Mouse (Mus musculus) adrenal gland, postnatal 4 days (tissue): ENCODE measurements around the gene Casp6. TPM values are rescaled to one million over a fixed set of nuclear protein-coding genes. Genes with fewer than 3 reads are reported as not detected.
A peak's percentile ranks its signal among the peaks of the same experiment; 100 is the strongest.

Source experiments
- DNase-seq, 2 experiments: peaks; one replicate each; pipeline ENCODE4 v3.0.0; 2021 to 2022; ENCODE audit warnings: low spot score in 2 of 2, mixed read lengths in 2 of 2
- long read RNA-seq, 2 experiments: library from polyadenylated mRNA; stranded (forward); transcript quantifications; one replicate each; pipeline ENCODE4 v2.0.0; 2021
- total RNA-seq, 2 experiments: library from RNA; stranded (reverse); gene quantifications; 2 replicates each; pipeline ENCODE4 v1.2.3; 2021

The Casp6 gene
- total RNA-seq, result 10 to 100 TPM; 54.0 to 56.0 TPM
- long read RNA-seq, experiment 1, transcript Casp6-201 (7 exons, 1,456 nt), result major isoform, 63 of 79 reads
- long read RNA-seq, experiment 1, transcript Casp6-203 (3 exons, 664 nt), result minor isoform, 12 of 79 reads
- long read RNA-seq, experiment 1, partial matches to known transcripts, result 3 of 79 reads
- long read RNA-seq, experiment 1, other reads (novel, unspliced or antisense), result 1 of 79 reads
- long read RNA-seq, experiment 2, transcript Casp6-201 (7 exons, 1,456 nt), result major isoform, 91 of 101 reads
- long read RNA-seq, experiment 2, partial matches to known transcripts, result 3 of 101 reads
- long read RNA-seq, experiment 2, other reads (novel, unspliced or antisense), result 2 of 101 reads

DNA sequence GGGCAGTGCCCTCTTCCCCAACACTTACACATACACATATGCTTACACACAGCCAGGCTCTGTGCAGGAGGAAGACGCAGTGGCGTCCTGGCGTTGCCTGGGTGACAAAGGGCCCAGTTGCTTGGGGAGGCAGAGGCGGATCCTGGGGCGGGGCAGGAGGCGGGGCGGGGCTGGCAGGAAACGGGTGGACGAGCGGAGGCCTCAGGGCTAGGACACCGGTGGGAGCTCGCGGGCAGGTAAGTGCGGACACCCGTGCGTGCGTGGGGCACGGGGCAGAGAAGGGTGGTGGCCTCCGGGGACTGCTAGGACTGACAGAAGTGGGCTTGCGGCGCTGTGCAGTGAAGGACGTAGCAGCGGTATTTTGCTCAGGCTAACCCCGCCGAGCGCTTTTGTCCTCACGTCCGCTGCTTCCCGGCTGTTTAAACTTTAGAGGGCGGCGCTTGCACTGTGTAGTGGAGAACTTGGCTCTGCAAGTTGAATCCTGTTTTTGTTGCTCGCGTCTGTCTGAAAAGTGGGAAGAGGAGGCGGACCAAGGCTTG is at the start of gene Casp6:
Gene Casp6 (plus strand): TSS at position 155 of the 539 bp plus-strand sequence.
- peak; percentile 72 to 73 for DNase-seq

DNA sequence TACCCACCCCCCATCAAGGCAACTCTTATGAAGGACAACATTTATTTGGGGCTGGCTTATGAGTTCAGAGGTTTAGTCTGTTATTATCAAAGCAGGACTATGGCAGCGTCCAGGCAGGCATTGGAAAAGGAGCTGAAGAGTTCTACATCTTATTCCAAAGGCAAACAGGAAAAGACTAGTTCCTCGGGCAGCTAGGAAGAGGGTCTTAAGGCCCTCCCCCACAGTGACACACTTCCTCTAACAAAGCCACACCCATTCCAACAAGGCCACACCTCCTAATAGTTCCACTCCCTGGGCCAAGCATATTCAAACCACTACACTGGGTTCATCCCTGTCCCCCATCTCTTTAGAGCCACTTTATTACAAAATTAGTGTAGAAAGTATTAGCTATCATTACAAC is 38.6 kb upstream of the Casp6 start:
- no peak for DNase-seq

DNA sequence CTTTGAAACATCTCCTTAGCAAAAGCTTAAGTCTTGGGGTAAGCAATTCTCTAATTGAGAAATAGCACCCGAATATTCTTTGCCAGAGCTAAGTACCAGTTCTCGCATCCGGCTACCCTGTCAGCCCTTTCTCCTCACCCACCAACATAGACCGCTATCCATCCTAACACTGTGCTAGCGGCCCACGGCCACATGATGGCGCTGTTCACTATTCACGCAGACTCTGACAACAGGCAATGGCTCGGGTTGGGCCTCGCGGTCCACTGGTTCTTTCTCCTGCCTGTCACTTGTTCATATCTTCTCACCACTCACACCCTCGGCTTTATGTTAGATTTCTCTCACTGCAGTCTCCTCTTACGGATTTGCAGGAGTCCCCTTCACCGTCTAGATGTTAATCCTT is 37.5 kb upstream of the Casp6 start:
- peak; percentile 36 to 37 for DNase-seq

DNA sequence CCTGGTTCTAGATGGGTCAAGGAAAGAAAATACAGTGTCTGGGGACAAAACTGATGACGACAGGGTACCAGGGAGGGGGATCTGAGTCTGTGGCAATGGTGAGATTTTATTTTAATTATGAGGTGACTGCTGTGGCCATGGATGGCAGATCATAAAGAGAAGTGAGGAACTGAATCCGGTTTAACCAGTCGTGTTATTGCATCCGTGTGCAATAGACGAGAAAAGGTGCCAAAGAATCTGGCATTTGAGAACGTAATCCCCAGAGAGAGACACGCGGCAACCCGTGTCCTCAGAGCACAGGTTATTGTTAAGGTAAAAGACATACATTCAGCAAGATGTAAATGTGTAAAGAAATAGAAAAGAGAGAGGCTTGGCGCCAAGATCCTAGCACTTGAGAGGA is 23.9 kb upstream of the Casp6 start:
- DNase-seq, result no peak

DNA sequence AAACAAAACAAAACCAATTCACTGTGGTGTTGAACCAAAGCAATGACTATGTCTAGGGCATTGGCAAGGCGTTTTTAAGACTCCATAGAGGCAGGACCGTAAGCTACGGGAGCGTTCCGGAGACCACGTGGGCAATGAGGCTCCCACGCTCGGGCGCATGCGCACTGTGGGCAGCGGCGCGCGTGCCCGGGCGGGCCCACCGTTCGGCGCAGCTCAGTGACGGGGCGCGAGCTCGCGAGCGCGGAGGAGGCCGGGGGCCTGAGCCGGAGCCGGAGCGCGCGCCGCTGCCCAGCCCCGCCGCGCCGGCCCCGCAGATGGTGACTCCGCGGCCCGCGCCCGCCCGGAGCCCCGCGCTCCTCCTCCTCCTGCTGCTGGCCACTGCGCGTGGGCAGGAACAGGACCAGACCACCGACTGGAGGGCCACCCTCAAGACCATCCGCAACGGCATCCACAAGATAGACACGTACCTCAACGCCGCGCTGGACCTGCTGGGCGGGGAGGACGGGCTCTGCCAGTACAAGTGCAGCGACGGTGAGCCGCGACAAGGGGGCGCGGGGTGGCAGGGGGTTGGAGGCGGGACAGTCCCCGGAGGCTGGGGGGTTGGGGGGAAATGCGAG is 22.7 kb upstream of the Casp6 start, which contains the start of gene Pla2g12a:
Gene Pla2g12a (plus strand): TSS at position 202 of the 617 bp plus-strand sequence.
- peak; percentile 84 to 86 for DNase-seq

DNA sequence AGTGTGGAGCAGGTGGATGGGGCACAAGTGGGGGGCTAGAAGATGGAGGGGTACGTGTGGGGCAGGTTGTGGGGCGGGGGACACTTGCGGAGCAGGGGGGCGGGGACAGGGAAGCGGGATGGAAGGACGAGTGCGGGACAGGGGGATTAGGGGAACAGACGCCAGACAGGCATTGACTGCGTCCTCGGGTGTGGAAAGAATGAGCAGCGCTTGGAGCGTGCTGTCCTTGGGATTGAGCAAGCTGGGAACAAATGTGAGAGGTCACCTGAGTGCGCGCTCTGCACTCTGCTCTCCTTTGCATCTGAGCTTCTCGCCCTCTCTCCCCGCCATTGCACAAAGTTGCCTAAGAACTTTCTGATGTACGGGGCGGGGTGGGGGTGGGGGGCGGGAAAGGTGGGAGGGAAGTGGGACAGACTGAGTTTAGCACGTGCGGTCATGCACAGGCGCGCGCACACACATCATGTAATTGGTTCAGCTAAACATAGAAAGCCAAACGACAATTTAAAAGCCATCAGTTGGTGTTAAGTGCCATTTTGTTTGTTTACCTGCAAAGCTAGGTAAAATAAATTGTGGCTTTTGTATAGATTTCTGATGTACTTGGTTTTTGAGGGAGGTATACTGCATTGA is 22.0 kb upstream of the Casp6 start:
- DNase-seq, result peak in 1 of 2 experiments; percentile 17

DNA sequence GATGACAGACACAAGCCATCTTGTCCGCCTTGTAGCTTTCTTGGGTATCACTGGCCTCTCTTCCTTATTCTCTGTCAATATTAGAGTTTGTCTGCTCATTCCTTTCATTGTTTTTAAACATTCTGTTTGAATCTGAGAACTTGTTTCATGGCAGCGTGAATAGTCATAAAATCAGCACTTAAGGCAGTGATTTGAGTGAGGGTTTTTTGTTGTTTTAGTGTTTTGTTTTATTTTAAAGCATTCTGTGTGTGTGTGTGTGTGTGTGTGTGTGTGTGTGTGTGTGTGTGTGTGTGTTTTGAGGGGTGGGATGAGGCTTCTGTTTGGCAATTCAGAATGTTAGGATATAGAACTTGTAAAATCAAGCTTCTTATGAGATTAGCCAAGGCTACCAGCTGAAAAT is 21.3 kb upstream of the Casp6 start:
- DNase-seq, result no peak

DNA sequence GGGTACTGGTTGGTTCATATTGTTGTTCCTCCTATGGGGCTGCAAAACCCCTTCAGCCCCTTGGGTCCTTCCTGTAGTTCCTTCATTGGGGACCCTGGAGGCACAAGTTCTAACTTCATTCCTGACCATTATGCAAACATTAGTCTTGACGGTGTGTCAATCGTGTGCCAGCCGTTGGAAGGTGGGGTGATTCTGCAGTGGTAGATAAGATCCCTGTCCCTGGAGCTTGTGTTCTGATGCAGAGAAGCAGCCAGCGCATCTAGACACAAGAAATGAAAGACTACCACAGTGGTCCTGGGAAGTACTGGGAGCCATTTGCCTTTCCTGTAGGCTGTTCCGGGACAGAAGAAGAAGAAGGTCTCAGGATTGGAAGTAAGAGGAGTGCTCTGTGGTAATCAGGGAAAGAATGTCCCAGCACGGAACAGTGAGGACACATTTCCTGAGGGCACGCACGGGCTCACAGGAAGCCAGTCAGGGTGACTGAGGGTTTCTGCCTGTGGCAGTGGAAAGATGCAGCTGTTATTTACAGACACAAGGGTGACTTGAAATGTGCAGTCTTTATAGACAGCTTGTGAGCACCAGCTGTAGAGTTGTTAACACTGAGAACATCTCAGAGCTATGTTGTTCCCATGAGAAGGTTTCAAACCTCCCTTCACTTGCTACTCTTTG is 20.2 kb upstream of the Casp6 start:
- DNase-seq, result no peak

DNA sequence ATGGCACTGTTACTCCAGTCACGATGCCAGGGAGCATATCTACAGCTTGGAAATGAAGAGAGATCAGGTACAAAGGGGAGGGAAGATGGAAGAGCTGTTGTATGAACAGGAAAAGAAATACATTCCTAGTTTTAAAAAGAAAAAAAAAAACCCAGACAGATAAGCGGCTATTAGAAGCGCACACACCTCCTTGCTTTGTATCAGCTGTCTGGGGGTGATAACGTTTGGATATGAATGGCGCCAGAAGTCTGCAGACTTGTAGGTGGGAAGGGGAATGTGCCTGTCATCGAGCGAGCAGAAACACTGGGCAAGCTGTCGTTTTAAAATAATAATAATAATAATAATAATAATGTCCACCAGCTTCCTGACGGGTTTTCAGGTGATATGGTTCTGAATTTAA is 15.6 kb upstream of the Casp6 start:
- no peak for DNase-seq

DNA sequence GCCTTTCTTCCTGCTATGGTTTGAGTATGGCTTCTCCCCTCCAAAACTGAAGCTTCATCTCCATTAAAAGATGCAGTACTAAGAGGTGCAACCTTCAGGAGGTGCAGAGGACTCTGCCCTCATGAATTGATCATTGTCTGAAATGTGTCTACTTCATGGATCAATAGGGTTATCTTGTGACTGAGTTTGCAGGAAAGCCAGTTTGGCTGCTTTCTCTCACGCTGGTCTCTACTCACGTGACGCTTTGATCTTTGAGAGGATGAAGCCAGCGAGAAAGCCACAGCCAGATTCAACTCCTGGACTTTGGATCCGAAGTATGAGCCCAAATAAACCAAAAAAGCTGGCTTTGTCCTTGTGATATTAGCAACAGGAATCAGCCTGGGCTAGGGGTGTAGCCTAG is 14.8 kb upstream of the Casp6 start:
- DNase-seq, result no peak

DNA sequence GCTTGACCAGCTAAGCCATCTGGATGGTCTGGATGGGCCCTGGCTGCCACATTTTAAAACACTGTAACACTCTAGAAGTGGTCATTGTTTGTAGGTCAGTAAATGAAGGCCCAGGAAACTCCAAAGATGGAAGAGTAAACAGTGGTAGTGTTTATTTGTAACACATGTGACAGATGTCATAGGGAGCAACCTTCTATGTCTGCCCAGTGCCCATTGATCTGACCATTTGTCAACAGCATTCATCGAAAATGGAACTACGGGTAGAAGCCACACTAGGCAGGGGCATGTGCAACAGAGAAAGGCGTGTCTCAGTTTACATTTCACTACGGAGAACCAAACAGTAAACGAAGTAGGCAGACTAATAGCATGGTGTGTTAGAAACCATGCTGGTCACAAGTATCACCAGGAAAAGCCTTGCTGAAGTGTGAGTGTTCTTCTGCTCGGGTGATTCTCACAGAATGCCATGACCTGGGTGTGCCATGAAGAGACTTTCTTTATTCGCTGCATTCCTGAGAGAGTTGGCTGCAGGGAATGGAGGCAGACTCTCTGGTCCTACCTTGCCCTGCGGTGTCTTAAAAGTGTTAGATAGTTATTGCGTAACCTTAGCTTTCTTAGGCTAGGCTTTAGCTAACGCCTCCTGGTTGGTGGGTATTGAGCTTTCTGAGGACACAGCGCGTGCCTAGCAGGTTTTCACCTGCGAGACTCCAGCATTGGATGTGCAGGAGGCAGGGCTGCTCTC is 13.3 kb upstream of the Casp6 start:
- DNase-seq, result no peak

DNA sequence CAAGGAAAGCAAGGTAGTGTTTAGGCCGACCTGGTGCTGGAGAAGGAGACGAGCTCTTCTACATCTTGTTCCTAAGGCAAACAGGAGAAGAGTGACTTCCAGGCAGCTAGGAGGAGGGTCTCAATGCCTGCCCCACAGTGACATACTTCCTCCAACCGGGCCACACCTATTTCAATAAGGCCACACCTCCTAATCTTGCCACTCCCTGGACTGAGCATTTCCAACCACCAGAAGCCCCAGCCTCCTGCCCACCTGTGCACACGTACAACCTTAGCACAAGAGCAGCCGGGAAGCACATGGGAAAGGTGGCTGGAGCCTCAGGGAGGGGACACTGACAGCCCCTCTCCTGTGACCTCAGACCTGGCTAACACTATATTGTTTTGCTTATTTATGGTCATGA is 9.2 kb upstream of the Casp6 start:
- DNase-seq, result no peak

DNA sequence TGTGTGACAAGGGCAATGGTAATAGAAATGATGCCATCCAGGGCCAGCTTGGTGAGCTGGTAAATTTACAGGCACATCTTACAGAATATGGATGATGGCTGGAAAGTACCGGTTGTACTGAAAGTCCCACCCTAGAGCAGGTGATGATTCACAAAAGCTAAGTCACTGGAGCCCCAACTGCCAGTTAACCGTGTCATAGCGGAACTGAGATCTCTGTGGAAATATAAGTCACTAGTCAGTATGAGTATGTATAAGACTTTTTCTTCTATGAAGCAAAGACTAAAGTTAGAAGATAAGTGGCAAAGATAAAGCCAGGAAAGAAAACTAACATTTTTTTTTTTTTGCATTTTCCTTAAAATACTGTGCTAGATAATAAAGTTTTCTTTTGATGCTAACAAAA is 8.1 kb upstream of the Casp6 start:
- DNase-seq, result no peak

DNA sequence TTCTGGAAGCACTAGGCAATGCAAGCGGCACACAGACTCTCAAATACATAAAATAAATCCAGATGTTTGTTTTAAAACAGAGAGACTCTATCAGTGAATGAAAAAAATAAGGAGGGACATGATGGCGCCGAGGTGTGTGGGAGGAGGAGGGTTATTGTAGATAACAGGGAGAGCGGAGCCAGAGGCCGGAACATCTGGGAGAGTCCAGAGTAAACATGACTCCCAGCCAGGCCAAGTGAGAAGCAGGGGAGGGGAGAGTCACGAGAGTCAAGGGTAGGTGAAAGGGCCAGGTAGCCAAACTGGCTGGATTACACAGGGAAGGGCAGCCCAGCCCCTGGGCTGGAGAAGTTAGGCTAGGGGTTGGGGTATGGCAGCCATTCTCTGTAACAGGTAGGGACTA is 4.6 kb upstream of the Casp6 start:
- DNase-seq, result no peak

DNA sequence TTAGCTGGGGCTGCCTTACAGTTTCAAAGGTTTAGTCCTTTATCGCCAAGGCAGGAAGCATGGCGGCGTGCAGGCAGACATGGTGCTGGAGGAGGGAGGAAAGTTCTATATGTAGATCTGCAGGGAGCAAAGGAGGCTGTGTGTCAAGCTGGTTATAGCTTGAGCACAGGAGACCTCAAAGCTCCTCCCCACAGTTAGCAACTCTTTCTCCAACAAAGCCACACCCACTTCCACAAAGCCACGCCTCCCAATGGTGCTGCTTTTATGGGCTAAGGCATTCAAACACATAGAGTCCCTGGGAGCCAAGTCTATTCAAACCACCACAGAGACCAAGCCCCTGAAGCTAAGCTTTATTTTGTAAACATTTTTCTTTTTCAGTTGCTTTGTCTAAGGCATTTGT is 2.3 kb upstream of the Casp6 start:
- no peak for DNase-seq

DNA sequence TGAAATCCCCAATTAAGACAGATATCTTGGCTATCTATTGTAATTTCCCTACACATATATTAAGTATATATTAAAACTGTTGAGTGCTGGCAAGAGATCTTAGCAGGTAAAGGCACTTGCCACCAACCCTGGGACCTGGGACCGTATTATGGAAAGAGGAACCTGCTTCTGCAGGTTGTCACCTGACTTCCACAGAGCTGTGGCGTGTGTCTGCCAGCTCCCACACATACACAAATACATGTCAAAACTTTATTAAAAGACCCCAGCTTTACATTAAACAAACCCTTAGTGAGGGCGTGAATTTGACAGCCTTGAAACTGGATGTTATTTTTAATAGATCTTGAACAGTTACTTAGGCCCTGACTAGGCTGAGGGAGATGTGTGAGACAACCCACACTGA is 2.1 kb downstream of the Casp6 start:
- no peak for DNase-seq

DNA sequence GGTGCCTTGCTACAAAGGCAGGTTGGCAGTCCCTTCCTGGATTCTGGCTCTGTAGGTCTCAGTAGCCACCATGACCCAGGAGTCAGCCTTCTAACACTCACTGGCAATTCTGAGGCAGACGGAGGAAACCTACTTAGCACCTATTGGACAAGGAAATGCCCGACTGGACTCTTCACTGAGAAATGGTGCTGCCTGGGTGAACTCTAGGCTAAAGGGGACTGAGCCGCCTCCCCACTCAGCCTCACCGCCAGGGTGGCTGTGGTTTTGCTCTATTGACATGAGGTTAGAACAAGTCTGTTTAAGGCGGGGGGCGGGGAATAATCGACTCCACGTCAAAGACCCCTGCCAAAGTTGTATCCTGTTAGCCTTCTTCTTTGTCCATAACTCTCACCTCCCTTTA is 2.6 kb downstream of the Casp6 start:
- DNase-seq, result no peak

DNA sequence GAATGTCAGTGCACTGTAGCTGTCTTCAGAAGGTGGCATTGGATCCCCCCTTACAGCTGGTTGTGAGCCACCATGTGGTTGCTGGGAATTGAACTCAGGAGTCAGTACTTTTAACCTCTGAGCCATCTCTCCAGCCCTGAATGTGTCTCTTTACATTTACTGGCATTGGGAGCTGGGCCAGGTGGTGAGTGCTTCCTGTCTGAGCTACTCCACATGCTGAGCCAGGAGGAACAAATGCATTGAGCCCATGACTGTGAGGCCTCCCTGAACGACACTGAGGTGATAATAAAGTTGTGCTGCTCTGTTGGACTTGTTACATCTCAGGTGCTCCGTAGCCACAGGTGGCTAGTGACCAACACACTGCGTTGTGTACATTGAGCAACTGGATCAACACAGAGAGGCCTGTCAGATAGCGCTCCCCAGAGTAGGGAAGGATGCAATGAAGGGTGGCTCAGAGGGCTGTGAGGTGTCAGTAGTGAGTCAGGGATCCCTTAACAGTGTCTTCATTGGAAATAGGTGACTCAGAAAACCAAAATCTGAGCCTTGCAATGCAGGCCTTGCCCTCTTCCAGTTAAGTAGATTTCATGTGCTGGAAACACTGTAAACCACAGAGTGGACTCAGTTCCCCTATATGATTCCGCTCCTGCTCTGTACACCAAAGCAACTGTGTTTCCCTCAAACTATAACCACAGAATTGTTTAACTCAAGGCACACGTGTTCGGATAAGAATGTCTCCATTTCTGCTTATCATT is 3.3 kb downstream of the Casp6 start:
- no peak for DNase-seq

DNA sequence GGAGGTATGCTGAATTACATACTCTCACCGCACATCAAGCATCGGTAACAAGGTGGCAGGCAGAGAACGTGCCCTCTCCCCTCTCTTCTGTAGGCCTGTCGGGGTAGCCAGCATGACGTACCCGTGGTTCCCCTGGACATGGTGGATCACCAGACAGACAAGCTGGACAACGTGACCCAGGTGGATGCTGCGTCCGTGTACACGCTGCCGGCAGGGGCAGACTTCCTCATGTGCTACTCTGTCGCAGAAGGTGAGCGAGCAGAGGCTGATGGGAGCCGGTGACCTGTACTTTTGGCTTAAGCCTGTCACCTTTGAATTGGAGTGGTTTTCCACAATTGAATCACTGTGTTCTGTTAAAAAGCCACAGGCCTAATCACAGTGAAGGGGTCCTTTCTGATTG is 10.8 kb downstream of the Casp6 start:
- no peak for DNase-seq

DNA sequence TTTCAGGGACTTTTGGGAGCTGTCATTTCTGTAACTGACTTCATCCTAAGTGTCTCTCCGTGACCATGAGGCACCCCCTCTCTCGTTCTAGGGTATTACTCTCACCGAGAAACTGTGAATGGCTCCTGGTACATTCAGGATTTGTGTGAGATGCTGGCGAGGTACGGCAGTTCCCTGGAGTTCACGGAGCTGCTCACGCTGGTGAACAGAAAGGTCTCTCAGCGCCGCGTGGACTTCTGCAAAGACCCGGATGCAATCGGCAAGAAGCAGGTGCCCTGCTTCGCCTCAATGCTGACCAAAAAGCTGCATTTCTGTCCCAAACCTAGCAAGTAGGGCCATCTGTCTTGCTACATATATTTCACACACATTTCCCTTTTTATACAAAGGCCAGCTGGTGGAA is 12.0 kb downstream of the Casp6 start:
- DNase-seq, result no peak
